Mouse (Mus musculus): ENCODE results near the gene Galnt9. TPM values are rescaled to one million over a fixed set of nuclear protein-coding genes. Genes with fewer than 3 reads are reported as not detected.

Galnt9 gene
- total RNA-seq, 2 experiments from 2014 or later, result not detected

DNA sequence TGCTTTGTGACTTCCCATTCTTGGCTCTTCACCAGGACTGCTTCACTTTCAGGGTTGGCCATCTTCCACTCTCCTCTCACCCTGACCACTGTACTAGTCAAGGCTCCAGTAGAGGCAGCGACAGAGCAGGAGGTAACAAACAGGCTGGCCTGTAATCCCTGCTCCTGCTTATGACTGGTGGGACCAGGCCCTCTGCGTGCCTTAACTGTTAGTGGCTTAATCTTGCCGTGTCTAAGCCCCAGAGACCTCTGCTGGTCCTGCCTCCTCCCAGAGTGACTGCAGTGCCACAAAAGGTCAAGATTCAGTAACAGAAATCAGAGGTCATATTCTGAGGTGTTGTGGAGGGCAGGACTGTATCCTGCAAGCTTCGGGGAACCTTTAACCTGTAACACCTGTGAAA lies 13.1 kb upstream of the Galnt9 start:
- no peak for DNase-seq

DNA sequence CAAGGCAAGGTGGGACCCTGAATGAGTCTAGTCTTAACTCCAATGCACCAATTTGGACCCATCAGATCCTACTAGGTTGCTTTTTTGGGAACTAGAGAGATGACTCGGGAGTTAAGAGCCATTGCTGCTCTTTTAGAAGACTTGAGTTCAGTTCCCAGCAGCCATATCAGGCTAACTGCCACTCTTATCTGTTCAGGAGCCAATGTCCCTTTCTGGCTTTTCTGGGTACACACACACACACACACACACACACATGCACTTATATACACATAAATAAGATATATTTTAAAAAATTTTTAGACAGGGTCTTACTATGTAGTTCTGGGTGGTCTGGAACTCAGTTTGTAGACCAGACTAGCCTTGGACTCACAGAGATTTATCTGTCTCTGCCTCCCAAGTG lies 9.8 kb upstream of the Galnt9 start:
- intact Hi-C loops (cut with DNase I; ENCODE audit: low total_unique reads), result no loop called here
- no peak for DNase-seq

More for the DNA sequence above, 13.1 kb upstream of the Galnt9 start:
- intact Hi-C loops (cut with DNase I; ENCODE audit: low total_unique reads), result no loop called here

GRCm38 (mm10) chr5:110535964-110536363 lies 8.2 kb upstream of the Galnt9 start:
- intact Hi-C loops (cut with DNase I; ENCODE audit: low total_unique reads), result no loop called here
- DNase-seq, result no peak

DNA sequence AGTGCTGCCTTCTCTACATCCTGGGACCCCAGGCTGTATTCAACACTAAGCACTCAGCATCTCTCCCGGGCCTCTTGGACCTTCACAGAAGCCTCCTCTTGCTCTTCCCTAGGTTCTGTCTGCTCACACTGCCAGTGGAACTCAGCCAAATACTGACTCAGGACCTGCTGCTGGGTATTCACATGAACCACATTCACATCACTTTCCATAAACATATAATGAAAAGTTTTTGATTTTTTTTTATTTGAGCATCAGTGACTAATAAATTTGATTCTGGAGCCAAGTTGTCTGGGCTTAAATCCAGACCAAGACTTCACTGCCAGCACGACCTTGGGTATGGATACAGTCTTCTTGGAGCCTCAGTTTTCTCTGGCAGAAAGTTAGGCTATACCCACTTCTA lies 3.2 kb upstream of the Galnt9 start:
- intact Hi-C loops (cut with DNase I; ENCODE audit: low total_unique reads), result no loop called here
- no peak for DNase-seq

DNA sequence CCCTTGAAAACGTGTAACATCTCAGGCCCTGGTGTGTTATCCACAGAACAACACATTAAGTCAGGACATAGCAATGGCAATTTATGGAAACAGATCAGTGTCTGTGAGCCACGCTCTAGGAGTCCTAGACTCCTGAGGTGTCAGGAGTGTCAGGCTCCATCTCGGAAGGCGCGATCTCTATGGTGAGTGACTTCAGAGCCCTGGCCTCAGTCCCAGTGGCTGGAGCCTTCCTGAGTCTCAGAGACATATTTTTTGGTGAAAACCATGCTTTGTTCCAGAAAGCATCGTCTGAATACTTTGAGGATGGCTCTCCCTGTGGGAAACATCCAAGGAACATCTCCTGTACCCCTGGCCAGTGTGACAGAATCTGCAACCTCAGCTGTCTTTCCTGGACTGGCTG lies 2.7 kb upstream of the Galnt9 start:
- intact Hi-C loops (cut with DNase I; ENCODE audit: low total_unique reads), result no loop called here
- no peak for DNase-seq

GRCm38 (mm10) chr5:110544691-110545069 lies 525 bp downstream of the Galnt9 start:
- DNase-seq, result no peak
- intact Hi-C loops (cut with DNase I; ENCODE audit: low total_unique reads), result no loop called here

- DNase-seq, result no peak
- intact Hi-C loops (cut with DNase I; ENCODE audit: low total_unique reads), result no loop called here
These were observed 1.2 kb downstream of the Galnt9 start for GRCm38 (mm10) chr5:110545311-110545710.

GRCm38 (mm10) chr5:110546136-110546535 lies 2.0 kb downstream of the Galnt9 start:
- intact Hi-C loops (cut with DNase I; ENCODE audit: low total_unique reads), result no loop called here
- DNase-seq, result no peak

GRCm38 (mm10) chr5:110546726-110547406 lies 2.7 kb downstream of the Galnt9 start:
- intact Hi-C loops (cut with DNase I; ENCODE audit: low total_unique reads), result no loop called here
- DNase-seq, result no peak

DNA sequence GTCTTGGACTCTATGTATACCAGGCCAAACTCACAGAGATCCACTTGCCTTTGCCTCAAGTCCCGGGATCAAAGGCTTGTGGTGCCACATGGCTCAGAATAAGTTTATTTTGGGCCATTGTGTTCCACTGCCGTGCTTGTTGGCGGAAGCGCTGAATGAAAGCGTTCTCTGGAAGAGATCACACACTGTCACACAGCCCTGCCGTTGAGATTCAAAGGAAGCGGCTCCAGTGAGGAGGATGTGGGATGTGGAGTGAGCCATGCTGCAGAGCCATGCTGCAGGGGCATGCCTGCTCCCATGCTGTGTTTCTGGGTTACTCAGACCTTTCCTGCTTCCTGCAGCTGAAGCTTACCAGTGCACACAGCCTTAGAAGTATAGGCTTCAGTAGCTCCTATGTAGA lies 4.3 kb downstream of the Galnt9 start:
- no peak for DNase-seq
- intact Hi-C loops (cut with DNase I; ENCODE audit: low total_unique reads), result no loop called here

- DNase-seq, result no peak
- intact Hi-C loops (cut with DNase I; ENCODE audit: low total_unique reads), result no loop called here
These were observed 6.0 kb downstream of the Galnt9 start for GRCm38 (mm10) chr5:110550189-110550588.

DNA sequence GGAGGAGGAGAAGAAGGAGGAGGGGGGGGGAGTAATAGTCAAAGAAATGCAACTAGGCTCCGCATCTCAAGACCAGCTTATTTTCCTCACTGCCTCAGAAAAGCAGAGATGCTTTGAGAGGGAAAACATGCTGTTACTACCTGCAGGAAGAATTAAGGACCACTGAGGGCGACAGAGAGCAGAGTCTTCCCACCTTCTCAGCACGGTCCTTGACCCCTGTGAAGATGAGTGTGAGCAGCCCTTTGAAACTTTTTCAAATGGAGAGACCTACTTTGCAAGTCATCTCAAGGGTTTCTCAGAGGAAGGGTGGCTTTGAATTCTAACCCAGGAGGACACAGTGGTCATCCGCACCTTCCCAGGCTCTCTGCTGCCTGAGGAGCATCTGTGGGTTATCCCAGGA lies 6.7 kb downstream of the Galnt9 start:
- intact Hi-C loops (cut with DNase I; ENCODE audit: low total_unique reads), result no loop called here
- DNase-seq, result no peak

DNA sequence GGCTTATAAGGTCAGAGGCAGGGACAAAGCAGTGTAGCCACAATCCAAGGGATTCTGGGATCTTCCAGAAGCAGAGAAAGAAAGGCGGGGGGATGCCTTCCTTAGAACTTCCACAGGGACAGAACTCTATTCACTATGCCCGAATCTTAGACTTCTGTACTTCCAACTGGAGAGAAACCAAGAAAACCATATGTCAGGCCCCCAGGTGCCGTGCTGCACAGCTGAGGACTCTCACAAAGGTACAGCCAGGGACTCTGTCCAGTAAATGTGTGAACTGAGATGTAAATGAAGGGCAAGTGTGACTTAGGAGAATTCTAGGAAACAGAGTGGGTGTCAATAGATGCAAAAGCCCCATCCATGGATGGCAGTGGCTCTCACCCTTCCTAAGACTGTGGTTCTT lies 7.8 kb downstream of the Galnt9 start:
- intact Hi-C loops (cut with DNase I; ENCODE audit: low total_unique reads), result no loop called here
- no peak for DNase-seq

GRCm38 (mm10) chr5:110553315-110553714 lies 9.2 kb downstream of the Galnt9 start:
- intact Hi-C loops (cut with DNase I; ENCODE audit: low total_unique reads), result no loop called here
- DNase-seq, result no peak

DNA sequence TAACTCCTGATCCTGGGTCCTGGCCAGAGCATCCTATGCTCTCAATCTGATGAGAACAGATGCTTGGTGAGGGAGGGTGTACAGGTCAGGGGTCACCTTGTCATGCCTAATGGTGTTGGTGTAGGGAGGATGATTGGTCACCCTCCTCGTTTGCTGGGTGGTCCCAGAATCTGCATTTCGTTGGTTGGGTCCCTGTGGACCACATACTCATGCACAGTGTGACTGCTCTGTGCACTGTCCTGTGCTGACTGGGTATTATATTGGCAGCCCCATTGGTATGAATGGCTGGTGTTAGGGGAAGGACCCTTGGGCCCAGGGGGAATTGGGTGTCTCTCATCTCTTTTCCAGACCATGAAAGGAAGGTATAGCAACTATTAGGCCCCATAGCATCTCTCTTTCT lies 11.0 kb downstream of the Galnt9 start:
- intact Hi-C loops (cut with DNase I; ENCODE audit: low total_unique reads), result no loop called here
- DNase-seq, result no peak

GRCm38 (mm10) chr5:110558368-110558767 lies 14.2 kb downstream of the Galnt9 start:
- intact Hi-C loops (cut with DNase I; ENCODE audit: low total_unique reads), result no loop called here
- peak; percentile 74 for DNase-seq

DNA sequence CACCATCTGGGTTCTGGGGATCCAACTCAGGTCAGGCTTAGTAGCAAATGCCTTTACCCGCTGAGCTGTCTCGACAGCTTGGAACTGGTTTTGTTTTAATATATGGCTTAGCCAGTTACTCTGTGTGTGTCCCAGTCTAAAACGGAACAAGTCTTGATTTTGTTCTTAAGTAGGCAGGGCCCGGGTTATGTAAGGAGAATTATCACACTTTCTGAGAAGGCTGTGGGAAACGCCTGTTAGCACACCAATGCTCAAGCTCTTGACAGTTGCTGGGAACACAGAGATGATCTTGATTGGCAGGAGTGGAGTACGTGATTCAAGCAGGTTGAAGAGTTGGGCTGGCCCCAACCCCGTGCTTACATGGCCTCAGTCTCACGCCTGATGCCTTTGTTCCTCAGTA lies 15.5 kb downstream of the Galnt9 start:
- intact Hi-C loops (cut with DNase I; ENCODE audit: low total_unique reads), result no loop called here
- DNase-seq, result no peak

GRCm38 (mm10) chr5:110562741-110563326 lies 18.7 kb downstream of the Galnt9 start:
- intact Hi-C loops (cut with DNase I; ENCODE audit: low total_unique reads), result no loop called here
- no peak for DNase-seq

- DNase-seq, result no peak
- intact Hi-C loops (cut with DNase I; ENCODE audit: low total_unique reads), result no loop called here
These were observed 21.0 kb downstream of the Galnt9 start for GRCm38 (mm10) chr5:110564986-110565644.

- no peak for DNase-seq
- intact Hi-C loops (cut with DNase I; ENCODE audit: low total_unique reads), result no loop called here
These were observed 23.4 kb downstream of the Galnt9 start for GRCm38 (mm10) chr5:110567547-110567946.

DNA sequence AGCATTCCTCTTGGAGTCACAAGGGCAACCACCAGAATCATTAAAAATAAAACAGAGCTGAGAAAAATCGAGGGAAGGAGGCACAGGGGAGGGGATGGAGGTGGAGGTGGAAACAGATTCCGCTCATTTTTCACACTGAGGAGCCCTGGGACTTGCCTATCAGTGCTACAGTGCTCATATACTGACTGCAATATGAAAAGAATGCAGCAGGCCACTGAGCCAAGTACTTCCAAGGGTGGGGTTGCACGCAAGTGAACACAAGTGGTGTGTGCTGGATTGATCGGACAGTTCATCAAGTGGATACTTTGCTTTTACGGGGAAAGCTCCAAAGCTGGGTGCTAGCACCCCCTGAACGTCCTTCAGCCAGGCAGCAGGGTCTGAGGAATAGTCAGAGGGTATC lies 30.7 kb downstream of the Galnt9 start:
- no peak for DNase-seq
- intact Hi-C loops (cut with DNase I; ENCODE audit: low total_unique reads), result no loop called here

Measured in gastrocnemius, postnatal 14 days (tissue).